Mouse (Mus musculus) lung, postnatal 10 days (tissue): ENCODE measurements around the gene Gm5134.
A peak's percentile ranks its signal among the peaks of the same experiment; 100 is the strongest.
"Not testable (repeated sequence)": the region's sequence is repeated elsewhere in the genome, so short reads cannot be mapped to it uniquely, and the experiment has no call there.

Experiments
- DNase-seq: peaks from one replicate; pipeline ENCODE4 v3.0.0; 2021

Gm5134 gene

DNA sequence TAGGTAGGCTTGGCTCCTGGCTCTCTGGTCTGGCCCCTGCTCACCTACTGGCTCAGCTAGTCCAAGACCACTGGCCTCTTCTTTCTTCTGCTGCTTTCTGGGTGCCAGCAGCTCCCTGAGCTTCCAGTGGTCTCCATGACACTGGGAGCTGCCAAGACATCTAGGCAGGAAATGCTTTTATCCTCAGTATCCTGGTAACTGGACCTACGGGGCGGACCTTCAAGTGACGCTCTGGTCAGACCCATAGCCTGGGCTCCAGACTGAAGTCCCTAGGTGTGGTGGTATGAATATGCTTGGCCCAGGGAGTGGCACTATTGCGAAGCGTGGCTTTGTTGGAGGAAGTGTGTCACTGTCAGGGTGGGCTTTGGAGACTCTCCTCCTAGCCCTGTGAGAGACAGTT lies 13.8 kb upstream of the Gm5134 start, which contains the start of gene Gm867:
TSS of gene Gm867 (minus strand) at position 153 of the 400 bp plus-strand sequence.
- no peak for DNase-seq

DNA sequence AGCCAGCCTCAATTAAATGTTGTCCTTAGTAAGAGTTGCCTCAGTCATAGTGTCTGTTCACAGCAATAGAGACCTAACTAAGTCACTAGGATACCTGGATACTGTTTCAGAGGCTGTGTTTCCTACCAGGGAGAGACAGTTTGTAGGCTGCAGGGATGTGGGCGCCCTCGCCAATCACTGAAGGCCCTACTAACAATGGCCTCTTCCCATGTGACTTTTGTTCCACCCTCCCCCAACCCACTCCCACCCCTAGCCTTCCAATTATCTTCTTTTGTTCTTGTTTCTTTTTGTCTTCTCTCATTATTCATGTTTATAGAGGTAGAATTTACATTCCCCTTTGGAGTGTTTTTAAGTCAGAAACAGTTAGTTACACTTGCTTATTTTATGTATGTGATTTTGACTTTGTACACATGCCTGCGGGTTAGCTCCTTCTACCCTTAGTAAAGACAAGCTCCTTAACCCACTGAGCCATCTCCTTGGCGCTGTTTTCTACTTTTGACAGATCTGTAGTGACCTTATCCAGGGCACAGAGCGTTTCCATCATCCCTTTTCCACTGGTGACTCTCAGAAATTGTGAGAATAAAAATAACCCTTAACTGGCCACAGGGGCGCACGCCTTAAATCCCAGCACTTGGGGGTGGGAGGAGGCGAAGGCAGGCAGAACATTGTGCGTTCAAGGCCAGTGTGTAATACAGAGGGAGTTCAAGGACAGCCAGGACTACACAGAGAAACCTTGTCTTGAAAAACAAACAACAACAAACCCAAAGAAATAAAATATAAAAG lies 13.1 kb upstream of the Gm5134 start:
- no peak for DNase-seq

- no peak for DNase-seq
These were observed 11.4 kb upstream of the Gm5134 start, which contains the start of gene Vpreb3 for GRCm38 (mm10) chr10:75942736-75943477. Gene Vpreb3, plus strand, starts transcription at chr10:75943057.

- peak; percentile 55 for DNase-seq
These were observed 10.1 kb upstream of the Gm5134 start for GRCm38 (mm10) chr10:75944066-75944772.

GRCm38 (mm10) chr10:75945213-75945612 lies 9.1 kb upstream of the Gm5134 start:
- no peak for DNase-seq

GRCm38 (mm10) chr10:75945896-75946295 lies 8.4 kb upstream of the Gm5134 start:
- peak; percentile 65 for DNase-seq

- DNase-seq = no peak
These were observed 6.2 kb upstream of the Gm5134 start for GRCm38 (mm10) chr10:75948079-75948478.

DNA sequence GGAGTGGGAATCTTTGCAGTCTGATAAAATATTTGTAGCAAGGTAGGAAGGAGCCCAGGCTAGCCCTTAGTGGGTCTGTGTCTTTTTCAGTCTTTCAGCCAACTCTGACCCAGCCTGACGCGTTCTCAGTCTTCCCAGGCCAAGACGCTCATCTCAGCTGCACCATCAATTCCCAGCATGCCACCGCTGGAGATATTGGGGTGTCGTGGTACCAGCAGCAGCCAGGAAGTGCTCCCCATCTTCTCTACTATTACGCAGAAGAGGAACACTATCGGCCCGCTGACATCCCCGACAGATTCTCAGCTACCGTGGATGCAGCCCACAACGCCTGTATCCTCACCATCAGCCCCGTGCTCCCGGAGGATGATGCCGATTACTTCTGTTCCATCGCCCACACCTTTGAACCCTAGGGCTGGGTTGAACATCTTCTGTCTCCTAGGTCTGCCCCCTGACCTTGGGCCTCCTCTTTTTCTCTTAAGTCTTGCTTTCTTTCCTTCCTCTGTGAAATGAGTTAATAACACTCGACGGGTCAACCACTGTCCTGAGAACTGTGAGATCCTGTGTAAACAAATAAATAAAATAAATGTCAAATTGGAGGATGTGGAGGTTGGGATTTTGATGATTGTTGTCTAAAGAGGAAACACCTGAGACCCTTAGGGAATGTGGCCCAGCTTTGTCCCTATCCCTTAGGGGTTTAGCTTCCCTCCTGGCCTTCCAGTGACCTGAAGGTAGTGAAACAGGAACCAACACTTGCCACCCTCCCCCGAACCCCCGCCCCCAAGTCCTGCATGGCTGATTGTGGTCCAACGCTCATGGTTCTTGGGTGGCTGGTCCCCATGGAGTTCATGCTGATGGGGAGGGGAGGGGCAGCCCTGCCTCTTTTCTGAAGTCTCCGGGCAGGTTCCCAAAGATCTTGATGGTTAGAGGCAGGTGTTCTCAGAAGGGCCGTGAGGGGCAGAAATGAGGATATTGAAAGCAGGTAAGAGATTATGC lies 5.0 kb upstream of the Gm5134 start:
- DNase-seq = no peak

DNA sequence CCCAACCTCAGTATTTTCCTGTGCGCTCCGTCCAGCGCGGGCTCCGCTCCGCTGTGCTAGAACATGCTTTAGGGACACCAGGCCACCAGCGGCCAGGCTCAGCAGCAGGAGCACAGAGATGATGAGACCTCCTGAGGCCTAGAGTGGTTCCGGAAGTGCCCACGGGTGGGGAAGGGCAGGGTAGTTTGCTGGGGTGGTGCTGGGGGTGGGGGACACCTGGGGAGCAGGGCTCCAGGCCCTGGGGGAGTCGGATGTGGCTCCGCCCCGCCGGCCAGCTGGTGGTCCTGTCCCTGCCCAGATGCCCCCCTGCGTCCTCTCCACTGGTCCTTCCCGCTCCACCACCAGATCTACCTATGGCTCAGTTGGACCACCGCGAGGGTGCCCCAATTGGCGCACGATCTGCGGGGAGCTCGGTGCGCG lies 3.5 kb upstream of the Gm5134 start:
- peak; percentile 51 for DNase-seq

GRCm38 (mm10) chr10:75951424-75952050 lies 2.8 kb upstream of the Gm5134 start:
- DNase-seq = peak; percentile 61

DNA sequence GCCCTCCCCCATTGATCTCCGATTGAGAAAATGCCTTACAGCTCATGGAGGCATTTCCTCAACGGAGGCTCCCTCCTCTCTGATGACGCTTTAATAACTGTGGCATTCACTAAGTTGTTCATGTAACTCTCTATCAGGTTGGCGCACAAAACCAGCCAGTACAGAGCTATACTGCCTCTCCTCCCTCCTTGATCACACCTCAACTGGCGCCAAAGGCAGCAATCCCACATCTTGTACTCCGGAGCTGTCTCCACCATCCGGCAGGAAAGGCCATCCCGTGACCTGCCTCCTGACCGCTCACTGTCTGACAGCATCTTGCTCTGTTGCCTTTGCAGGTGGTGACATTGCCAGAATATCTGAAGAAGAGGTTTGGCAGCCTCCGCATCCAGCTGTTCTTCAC lies 19.5 kb downstream of the Gm5134 start:
- DNase-seq = no peak

DNA sequence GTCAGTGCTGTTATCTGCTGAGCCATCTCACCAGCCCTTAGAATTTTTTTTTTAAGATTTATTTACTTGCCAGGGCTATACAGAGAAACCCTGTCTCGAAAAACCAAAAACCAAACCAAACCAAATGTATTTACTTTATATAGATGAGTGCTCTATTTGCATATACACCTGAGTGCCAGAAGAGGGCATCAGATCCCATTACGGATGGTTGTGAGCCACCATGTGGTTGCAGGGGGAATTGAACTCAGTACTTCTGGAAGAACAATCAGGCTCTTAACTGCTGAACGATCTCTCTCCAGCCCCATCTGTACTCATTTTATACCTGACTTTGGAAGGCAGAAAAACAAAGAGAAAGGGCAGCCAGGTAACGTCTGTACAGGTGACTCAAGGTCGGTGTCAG lies 20.9 kb downstream of the Gm5134 start:
- peak; percentile 39 for DNase-seq

GRCm38 (mm10) chr10:75978119-75978834 lies 24.0 kb downstream of the Gm5134 start:
- peak; percentile 46 for DNase-seq

- DNase-seq = no peak
These were observed 24.5 kb downstream of the Gm5134 start for GRCm38 (mm10) chr10:75978835-75979157.

- DNase-seq = no peak
These were observed 25.1 kb downstream of the Gm5134 start for GRCm38 (mm10) chr10:75979432-75979831.

GRCm38 (mm10) chr10:75990430-75991042 lies 36.2 kb downstream of the Gm5134 start:
- DNase-seq = no peak

- DNase-seq = no peak
These were observed 39.4 kb downstream of the Gm5134 start for GRCm38 (mm10) chr10:75993616-75994240.

DNA sequence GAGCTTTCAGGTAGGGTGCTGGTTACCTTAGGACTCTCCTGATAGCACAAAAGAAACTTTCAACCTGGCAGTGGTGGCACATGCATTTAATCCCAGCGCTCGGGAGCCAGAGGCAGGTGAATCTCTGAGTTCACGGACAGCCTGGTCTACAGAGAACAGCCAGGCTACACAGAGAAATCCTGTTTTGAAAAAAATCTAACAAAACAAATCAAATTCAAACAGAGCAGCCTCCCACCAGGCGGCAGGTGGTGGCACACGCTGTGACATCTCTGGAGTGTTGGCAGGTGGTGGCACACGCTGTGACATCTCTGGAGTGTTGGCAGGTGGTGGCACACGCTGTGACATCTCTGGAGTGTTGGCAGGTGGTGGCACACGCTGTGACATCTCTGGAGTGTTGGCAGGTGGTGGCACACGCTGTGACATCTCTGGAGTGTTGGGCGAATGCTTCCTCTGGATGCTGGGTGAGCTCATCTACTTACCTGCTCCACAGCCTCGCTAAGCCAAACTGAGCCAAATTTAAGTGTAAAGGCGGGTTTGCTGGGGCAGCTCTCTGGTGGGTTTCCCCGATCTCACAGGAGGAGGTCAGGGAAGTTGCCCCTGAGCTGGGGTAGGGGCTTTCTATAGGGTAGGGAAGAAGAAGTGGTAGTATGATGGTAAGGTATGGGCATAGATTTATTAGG lies 40.4 kb downstream of the Gm5134 start:
- DNase-seq = not testable (repeated sequence)

- no peak for DNase-seq
These were observed 41.1 kb downstream of the Gm5134 start for GRCm38 (mm10) chr10:75995463-75995862.

- DNase-seq = no peak
These were observed 42.0 kb downstream of the Gm5134 start for GRCm38 (mm10) chr10:75996315-75996714.
